Mouse (Mus musculus): ENCODE measurements around the gene Mlycd.

GRCm38 (mm10) chr8:119385854-119386253 lies 8.8 kb upstream of the Mlycd start:
- TF ChIP-seq CTCF (IDR thresholded peaks at IDR 0.05; ENCODE audit: borderline replicate concordance, extremely low read depth, insufficient read depth, insufficient read length) (no peak), POLR2A (IDR thresholded peaks at IDR 0.05; ENCODE audit: borderline replicate concordance, extremely low read depth, insufficient read depth, insufficient read length, poor library complexity, severe bottlenecking) (no peak)

Data from brain, embryonic 14.5 days (tissue).